Mouse (Mus musculus) brain, embryonic 14.5 days (tissue): ENCODE results near the gene Cd3eap.

Source experiments
- CTCF ChIP-seq: fragments of 200-500 bp; IDR thresholded peaks from 2 replicates; pipeline ENCODE4 v1.5.1; 2012; ENCODE audit warnings: inconsistent platforms, mild to moderate bottlenecking, moderate library complexity, borderline replicate concordance; ENCODE audit not compliant: insufficient read depth, insufficient read length; ENCODE audit errors: extremely low read depth
- POLR2A ChIP-seq: fragments of 200-500 bp; IDR thresholded peaks from 2 replicates; pipeline ENCODE4 v1.6.1; 2012; ENCODE audit warnings: mild to moderate bottlenecking, inconsistent platforms, borderline replicate concordance; ENCODE audit not compliant: poor library complexity, insufficient read depth, insufficient read length, severe bottlenecking; ENCODE audit errors: extremely low read depth

DNA sequence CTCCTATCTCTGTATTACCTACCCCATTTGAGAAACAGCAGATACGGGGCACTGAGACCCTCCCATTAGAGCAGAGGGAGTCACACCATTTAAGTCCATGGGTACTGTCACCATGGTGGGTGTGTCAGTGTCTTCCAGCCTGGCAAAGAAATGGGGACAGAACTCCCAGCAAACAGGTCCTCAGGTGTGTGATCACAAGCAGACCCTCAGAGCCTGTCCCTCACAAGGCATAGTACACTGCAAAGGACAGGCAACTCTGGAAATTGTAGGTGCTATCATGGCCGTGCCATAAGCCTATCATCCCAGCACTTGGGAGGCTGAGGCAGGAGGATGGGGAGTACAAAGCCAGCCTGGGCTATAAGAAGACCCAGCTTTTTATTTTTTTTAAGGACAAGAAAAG, 41.1 kb downstream of the Cd3eap start:
- TF ChIP-seq POLR2A (no peak), CTCF (no peak)
